In the genomic region with DNA sequence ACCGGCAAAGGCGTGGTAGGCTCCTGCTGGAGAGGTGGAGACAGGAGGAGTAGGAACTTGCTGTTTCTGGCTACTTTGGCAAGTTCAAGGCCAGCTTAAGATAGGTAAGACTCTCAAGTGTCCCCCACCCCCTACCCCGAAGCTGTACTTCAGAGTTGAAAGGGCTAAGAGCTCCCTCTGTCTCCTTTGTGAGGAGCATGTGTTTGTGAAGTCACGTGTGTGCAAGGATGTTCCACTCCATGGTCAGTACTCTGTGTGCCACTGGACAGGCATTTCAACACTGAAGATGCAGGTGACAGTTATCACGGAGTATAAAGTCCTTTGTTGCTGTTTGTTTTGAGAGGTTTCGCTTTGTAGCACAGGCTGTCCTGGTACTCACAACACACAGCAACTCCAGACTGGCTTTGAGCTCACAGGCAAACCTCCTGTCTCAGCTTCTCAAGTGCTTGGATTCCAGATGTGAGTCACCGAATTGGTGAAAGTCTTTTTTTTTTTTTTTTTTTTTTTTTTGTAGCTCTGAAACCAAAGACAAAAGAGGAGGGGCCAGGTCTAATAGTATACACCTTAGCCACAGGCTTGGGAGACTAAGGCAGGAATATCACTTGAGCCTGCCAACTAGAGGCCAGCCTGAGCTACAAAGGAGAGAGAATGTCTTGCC, we compare ENCODE assay signal across 13 mouse cellular contexts. TPM values are rescaled to one million over a fixed set of nuclear protein-coding genes. Genes with fewer than 3 reads are reported as not detected.
DNase-seq lines count a peak whose midpoint lies in the region; ATAC-seq and TF ChIP-seq lines count a peak whose summit lies in the region.
"Had no signal": no experiment of that assay in that cellular context is flagged by ENCODE, and none has a peak within 500 bp of the region (broad histone marks: within the 10 kb centered on the region; RNA-seq: fewer than 3 reads in every experiment).

No protein-coding gene starts in this region.

- peak overlapping the region; percentile 15 to 17; a peak in 3 of 4 replicates for H3K4me3 ChIP-seq in MEL (ENCODE audit: control insufficient read depth in 1 of 2, insufficient read depth in 1 of 2, low read depth in 2 of 2, low read length in 2 of 2)
- no peak overlapping the region for H3K4me3 ChIP-seq in embryonic facial prominence, embryonic 12.5 days
- no peak overlapping the region for H3K4me3 ChIP-seq in liver, embryonic 11.5 days (ENCODE audit: low read depth, low read length)
- H3K4me3 ChIP-seq in gastrocnemius, adult 2 months: no peak overlapping the region
- H3K4me3 ChIP-seq: embryonic facial prominence, embryonic 15.5 days; midbrain, embryonic 15.5 days had no signal

- H3K79me2 ChIP-seq in MEL (ENCODE audit: control insufficient read depth, insufficient read depth, low read length, poor library complexity): peaks cover 8% of the 10 kb centered on the region

- intact Hi-C loops in gastrocnemius, adult 2 months (cut with DNase I): loop anchor here (5.0 kb wide), 1 partner anchor 44 kb away; no protein-coding TSS in a partner anchor

- H3K9me3 ChIP-seq in MEL (replicated peaks; ENCODE audit: insufficient read depth, low read length): no peaks in the 10 kb centered on the region
- no peaks in the 10 kb centered on the region for H3K9me3 ChIP-seq in embryonic facial prominence, embryonic 12.5 days
- no peaks in the 10 kb centered on the region for H3K9me3 ChIP-seq in liver, embryonic 11.5 days (ENCODE audit: control insufficient read depth, low read length)
- H3K9me3 ChIP-seq: embryonic facial prominence, embryonic 15.5 days; midbrain, embryonic 15.5 days had no signal

- H3K9ac ChIP-seq in MEL (ENCODE audit: control insufficient read depth, low read depth, low read length, poor library complexity, severe bottlenecking): peak overlapping the region; percentile 78
- H3K9ac ChIP-seq in embryonic facial prominence, embryonic 12.5 days: no peak overlapping the region
- no peak overlapping the region for H3K9ac ChIP-seq in liver, embryonic 11.5 days (ENCODE audit: low read depth, low read length)
- H3K9ac ChIP-seq: embryonic facial prominence, embryonic 15.5 days; midbrain, embryonic 15.5 days had no signal

- no peaks in the 10 kb centered on the region for H3K27me3 ChIP-seq in MEL (ENCODE audit: control insufficient read depth in 1 of 2, insufficient read depth in 2 of 2, low read length in 2 of 2)
- H3K27me3 ChIP-seq in embryonic facial prominence, embryonic 12.5 days: no peaks in the 10 kb centered on the region
- H3K27me3 ChIP-seq in liver, embryonic 11.5 days (replicated peaks; ENCODE audit: control insufficient read depth, insufficient read depth, low read length): no peaks in the 10 kb centered on the region
- H3K27me3 ChIP-seq: embryonic facial prominence, embryonic 15.5 days; midbrain, embryonic 15.5 days had no signal

- TF ChIP-seq RAD21 in MEL (IDR thresholded peaks at IDR 0.05; ENCODE audit: low read depth, low read length): no peak; the same call in 1 of the 2 replicates

- peak overlapping the region; percentile 99 for H3K27ac ChIP-seq in MEL (ENCODE audit: control insufficient read depth, low read depth, low read length)
- 0 out of 2 replicates have a peak overlapping the region, but pooled peaks have one; percentile 36 for H3K27ac ChIP-seq in embryonic facial prominence, embryonic 12.5 days
- H3K27ac ChIP-seq in liver, embryonic 11.5 days (ENCODE audit: low read depth, low read length): peak overlapping the region; percentile 77
- H3K27ac ChIP-seq in gastrocnemius, adult 2 months: no peak overlapping the region
- H3K27ac ChIP-seq: embryonic facial prominence, embryonic 15.5 days; kidney, postnatal 0 days; midbrain, embryonic 15.5 days had no signal

- no peak overlapping the region for H3K4me2 ChIP-seq in embryonic facial prominence, embryonic 12.5 days (replicated peaks)
- no peak overlapping the region for H3K4me2 ChIP-seq in liver, embryonic 11.5 days
- H3K4me2 ChIP-seq: embryonic facial prominence, embryonic 15.5 days; midbrain, embryonic 15.5 days had no signal

- H3K36me3 ChIP-seq in MEL (ENCODE audit: control insufficient read depth in 1 of 2, insufficient read depth in 2 of 2, low read length in 2 of 2): peaks cover 0 to 57% of the 10 kb centered on the region in 2 experiments; a peak in 2 of 4 replicates
- no peaks in the 10 kb centered on the region for H3K36me3 ChIP-seq in embryonic facial prominence, embryonic 12.5 days
- H3K36me3 ChIP-seq in liver, embryonic 11.5 days (ENCODE audit: control insufficient read depth, insufficient read depth, low read length): no peaks in the 10 kb centered on the region
- H3K36me3 ChIP-seq: embryonic facial prominence, embryonic 15.5 days; midbrain, embryonic 15.5 days had no signal

- WGBS in embryonic facial prominence, embryonic 12.5 days: 78% methylated on average over 7 of the region's 7 CpGs
- 58% methylated on average over 7 of the region's 7 CpGs for WGBS in liver, embryonic 11.5 days

- TF ChIP-seq CTCF in MEL (IDR thresholded peaks at IDR 0.05 in 2 of 3, conservative IDR thresholded peaks at IDR 0.05 in 1 of 3; ENCODE audit: control insufficient read depth in 1 of 3, insufficient read depth in 1 of 3, low read depth in 2 of 3, low read length in 3 of 3, poor library complexity in 1 of 3, severe bottlenecking in 1 of 3): peak in 1 of 3 experiments; percentile 13; a peak in 1 of 6 replicates
- no peak for TF ChIP-seq CTCF in gastrocnemius, adult 2 months (IDR thresholded peaks at IDR 0.05)

- DNase-seq in lung, adult 18-20 months: peak; percentile 19 to 50
- no peak for DNase-seq in lung, postnatal 25 days (ENCODE audit: low spot score)
- DNase-seq in MEL (ENCODE audit: low read depth, low spot score): peak; percentile 72
- DNase-seq in liver, embryonic 11.5 days (ENCODE audit: low spot score): no peak
- no peak for DNase-seq in left cerebral cortex, adult 11 months (ENCODE audit: low spot score)
- DNase-seq in gastrocnemius, adult 2 months: no peak
- DNase-seq: adrenal gland, postnatal 25 days; cerebellum, postnatal 36 days had no signal

- ATAC-seq in embryonic facial prominence, embryonic 12.5 days (ENCODE audit: insufficient number of reproducible peaks, insufficient read depth, low FRiP score, low TSS enrichment): no peak
- no peak for ATAC-seq in liver, embryonic 11.5 days (replicated peaks; ENCODE audit: low FRiP score)
- no peak for ATAC-seq in megakaryocyte progenitor cell, adult 5-6 weeks (replicated peaks; ENCODE audit: poor library complexity)
- ATAC-seq: midbrain, embryonic 15.5 days had no signal

- TF ChIP-seq EP300 in MEL (IDR thresholded peaks at IDR 0.05; ENCODE audit: low read depth in 1 of 2, low read length in 2 of 2): peak in 1 of 2 experiments; percentile 17; a peak in 2 of 4 replicates

- H3K4me1 ChIP-seq in MEL (ENCODE audit: control insufficient read depth in 1 of 2, insufficient read depth in 2 of 2, low read length in 2 of 2): peaks cover 34 to 78% of the 10 kb centered on the region in 2 experiments
- H3K4me1 ChIP-seq in embryonic facial prominence, embryonic 12.5 days: peaks cover 20% of the 10 kb centered on the region
- H3K4me1 ChIP-seq in liver, embryonic 11.5 days (replicated peaks; ENCODE audit: control insufficient read depth, insufficient read depth, low read length): peaks cover 59% of the 10 kb centered on the region
- H3K4me1 ChIP-seq: midbrain, embryonic 15.5 days had no signal

- TF ChIP-seq POLR2A in MEL (IDR thresholded peaks at IDR 0.05; ENCODE audit: control insufficient read depth in 1 of 2, insufficient read depth in 1 of 2, low read depth in 1 of 2, low read length in 2 of 2, poor library complexity in 1 of 2): peak; percentile 9 to 35; a peak in 1 of 4 replicates

TF ChIP-seq in MEL, 35 proteins besides CTCF, POLR2A, EP300 and RAD21 (continues in another document):
- TF ChIP-seq SIN3A (IDR thresholded peaks at IDR 0.05; ENCODE audit: low read length) (no peak), ELF1 (IDR thresholded peaks at IDR 0.05; ENCODE audit: low read depth, low read length) (no peak), TCF12 (IDR thresholded peaks at IDR 0.05; ENCODE audit: low read depth, low read length) (no peak), MYB (IDR thresholded peaks at IDR 0.05; ENCODE audit: low read depth, low read length) (no peak), SMC3 (IDR thresholded peaks at IDR 0.05; ENCODE audit: low read depth, low read length) (0 out of 2 replicates have a peak, but pooled peaks have one; percentile 12), TAL1 (IDR thresholded peaks at IDR 0.05; ENCODE audit: low read length) (no peak), ZC3H11A (IDR thresholded peaks at IDR 0.05; ENCODE audit: low read depth, low read length) (0 out of 2 replicates have a peak, but pooled peaks have one; percentile 24), MYC (IDR thresholded peaks at IDR 0.05; ENCODE audit: low read depth, low read length) (peak; percentile 76; the same call in 1 of the 2 replicates), MAZ (IDR thresholded peaks at IDR 0.05; ENCODE audit: low read depth, low read length) (no peak), MXI1 (IDR thresholded peaks at IDR 0.05; ENCODE audit: low read depth, low read length) (no peak; the same call in 1 of the 2 replicates), HCFC1 (IDR thresholded peaks at IDR 0.05; ENCODE audit: low read depth, low read length) (0 out of 2 replicates have a peak, but pooled peaks have one; percentile 8), ZKSCAN1 (IDR thresholded peaks at IDR 0.05; ENCODE audit: low read depth, low read length) (no peak), RCOR1 (IDR thresholded peaks at IDR 0.05; ENCODE audit: low read depth, low read length) (peak; percentile 16; the same call in 1 of the 2 replicates)

RNA-seq across cellular contexts. Expression of gene Furin, which starts 41.1 kb away (rescaled TPM):
- 11.6 and 13.7 TPM in 2 replicates for total RNA-seq in MEL (2012; rRNA removed)
- 10 to 100 TPM in 1 of 2 experiments, not detected in 1; 32.3 TPM for polyA plus RNA-seq in MEL (2012; ENCODE audit: insufficient read depth in 1 of 2, insufficient read length in 2 of 2, low read depth in 1 of 2, low replicate concordance in 2 of 2, missing spikeins in 1 of 2)
- polyA plus RNA-seq in embryonic facial prominence, embryonic 12.5 days (2016; fragmentation: Nextera tagmentation; extraction: Ambion mirVana): 9.7 and 10.7 TPM in 2 replicates
- 8.3 and 10.4 TPM in 2 replicates for polyA plus RNA-seq in liver, embryonic 11.5 days (2014; fragmentation: Nextera tagmentation; extraction: Ambion mirVana)
- total RNA-seq in gastrocnemius, adult 2 months (2021): 10 to 100 TPM; 48.5 to 49.0 TPM
- 13.8 and 15.6 TPM in 2 replicates for total RNA-seq in megakaryocyte progenitor cell, adult 5-6 weeks (2015)
- total RNA-seq in megakaryocyte progenitor cell, adult 5-6 weeks (2017): 7.2 and 10.2 TPM in 2 replicates

RNA-seq across cellular contexts. Expression of gene Fes, which starts 58.6 kb away (rescaled TPM):
- total RNA-seq in MEL (2012; rRNA removed): 1.3 and 2.7 TPM in 2 replicates
- 1 to 10 TPM in 1 of 2 experiments, not detected in 1; 6.6 TPM for polyA plus RNA-seq in MEL (2012; ENCODE audit: insufficient read depth in 1 of 2, insufficient read length in 2 of 2, low read depth in 1 of 2, low replicate concordance in 2 of 2, missing spikeins in 1 of 2)
- 11.0 and 12.2 TPM in 2 replicates for polyA plus RNA-seq in embryonic facial prominence, embryonic 12.5 days (2016; fragmentation: Nextera tagmentation; extraction: Ambion mirVana)
- polyA plus RNA-seq in liver, embryonic 11.5 days (2014; fragmentation: Nextera tagmentation; extraction: Ambion mirVana): 15.2 and 16.4 TPM in 2 replicates
- 1 to 10 TPM; 2.6 to 3.9 TPM for total RNA-seq in gastrocnemius, adult 2 months (2021)
- total RNA-seq in megakaryocyte progenitor cell, adult 5-6 weeks (2015): 117 and 126 TPM in 2 replicates
- total RNA-seq in megakaryocyte progenitor cell, adult 5-6 weeks (2017): 97.6 and 158 TPM in 2 replicates

Comparison
In these comparisons a context has a peak if more than half of its experiments do, and no peak if none do; other contexts are left out.
1. DNase-seq: peak in lung, adult 18-20 months (2 of 2) and MEL (single experiment); none in lung, postnatal 25 days (single experiment), liver, embryonic 11.5 days (single experiment), left cerebral cortex, adult 11 months (single experiment) and gastrocnemius, adult 2 months (single experiment).
2. H3K4me3 ChIP-seq: peak in MEL (2 of 2); none in embryonic facial prominence, embryonic 12.5 days (single experiment), liver, embryonic 11.5 days (single experiment) and gastrocnemius, adult 2 months (single experiment).
3. RNA of gene Fes, which starts 58.6 kb away (total RNA-seq): 97.6 to 158 TPM in megakaryocyte progenitor cell, adult 5-6 weeks; 2.6 to 3.9 TPM in gastrocnemius, adult 2 months and 1.3 to 2.7 TPM in MEL; every median in the first group is over 10 times any median in the second.